Mouse (Mus musculus) cortical plate, adult 2 months (tissue): ENCODE measurements around the gene Tnrc6c. TPM values are rescaled to one million over a fixed set of nuclear protein-coding genes. Genes with fewer than 3 reads are reported as not detected.

Source experiments
- H3K27ac ChIP-seq: fragments of 200-500 bp; 2 replicates; pipeline ENCODE4 v1.5.1; 2012; ENCODE audit warnings: low read length, control low read depth, inconsistent platforms; ENCODE audit not compliant: insufficient read depth
- H3K4me1 ChIP-seq: fragments of 200-500 bp; 2 replicates; pipeline ENCODE4 v1.6.1; 2011; ENCODE audit warnings: low read length; ENCODE audit not compliant: control insufficient read depth, insufficient read depth
- H3K4me3 ChIP-seq: fragments of 200-500 bp; 2 replicates; pipeline ENCODE4 v1.5.1; 2011; ENCODE audit warnings: mild to moderate bottlenecking, low read length, control low read depth; ENCODE audit not compliant: insufficient read depth
- CTCF ChIP-seq: fragments of 200-500 bp; IDR thresholded peaks from 2 replicates; pipeline ENCODE4 v1.5.1; 2011; ENCODE audit warnings: mild to moderate bottlenecking, control low read depth, low read length; ENCODE audit not compliant: insufficient read depth; ENCODE audit errors: extremely low read depth
- POLR2A ChIP-seq: fragments of 200-500 bp; IDR thresholded peaks from 2 replicates; pipeline ENCODE4 v1.6.1; 2011; ENCODE audit warnings: mild to moderate bottlenecking, low read length, control low read depth; ENCODE audit not compliant: insufficient read depth; ENCODE audit errors: extremely low read depth
- polyA plus RNA-seq: library from polyadenylated mRNA; depleted of rRNA; stranded (reverse); fragments of >200 nt; gene quantifications from 2 replicates; pipeline ENCODE4 v1.2.3, GENCODE M21; 2012

The Tnrc6c gene
- polyA plus RNA-seq, 1 experiment = 46.9 TPM

GRCm38 (mm10) chr11:117629865-117630264, 24.2 kb upstream of the Tnrc6c start:
- no peak overlapping the region for H3K4me3 ChIP-seq
- TF ChIP-seq POLR2A = no peak
- no peak for TF ChIP-seq CTCF
- H3K4me1 ChIP-seq = peaks cover 6% of the 10 kb centered on the region; the same call in 1 of the 2 replicates
- no peak overlapping the region for H3K27ac ChIP-seq

GRCm38 (mm10) chr11:117630868-117631565, 23.1 kb upstream of the Tnrc6c start:
- no peak overlapping the region for H3K27ac ChIP-seq
- TF ChIP-seq CTCF (no peak), POLR2A (no peak)
- no peak overlapping the region for H3K4me3 ChIP-seq
- peaks cover 4% of the 10 kb centered on the region; the same call in 1 of the 2 replicates for H3K4me1 ChIP-seq

- no peak for TF ChIP-seq CTCF
- TF ChIP-seq POLR2A = no peak
- H3K4me3 ChIP-seq = no peak overlapping the region
- H3K4me1 ChIP-seq = 0 out of 2 replicates have a peak, but pooled peaks cover 1% of the 10 kb centered on the region
- H3K27ac ChIP-seq = no peak overlapping the region
These were observed 20.8 kb upstream of the Tnrc6c start for GRCm38 (mm10) chr11:117633310-117633709.

- no peak for TF ChIP-seq CTCF
- TF ChIP-seq POLR2A = no peak
- H3K4me3 ChIP-seq = no peak overlapping the region
- H3K4me1 ChIP-seq = no peaks in the 10 kb centered on the region
- H3K27ac ChIP-seq = no peak overlapping the region
These were observed 15.7 kb upstream of the Tnrc6c start for GRCm38 (mm10) chr11:117638386-117638785.

- TF ChIP-seq POLR2A (no peak), CTCF (no peak)
- Histone ChIP-seq H3K4me1 (no peaks in the 10 kb centered on the region), H3K4me3 (no peak overlapping the region), H3K27ac (no peak overlapping the region)
These were observed 15.3 kb upstream of the Tnrc6c start for GRCm38 (mm10) chr11:117638809-117639208.

GRCm38 (mm10) chr11:117639331-117639970, 14.6 kb upstream of the Tnrc6c start:
- Histone ChIP-seq H3K4me3 (no peak overlapping the region), H3K4me1 (no peaks in the 10 kb centered on the region), H3K27ac (no peak overlapping the region)
- TF ChIP-seq POLR2A = no peak
- no peak for TF ChIP-seq CTCF

GRCm38 (mm10) chr11:117642181-117642580, 11.9 kb upstream of the Tnrc6c start:
- H3K4me3 ChIP-seq = no peak overlapping the region
- TF ChIP-seq POLR2A = no peak
- no peak overlapping the region for H3K27ac ChIP-seq
- no peaks in the 10 kb centered on the region for H3K4me1 ChIP-seq

GRCm38 (mm10) chr11:117643240-117643639, 10.8 kb upstream of the Tnrc6c start:
- no peak for TF ChIP-seq CTCF
- TF ChIP-seq POLR2A = no peak
- H3K4me3 ChIP-seq = no peak overlapping the region
- no peak overlapping the region for H3K27ac ChIP-seq
- H3K4me1 ChIP-seq = peaks cover 1% of the 10 kb centered on the region

- Histone ChIP-seq H3K27ac (no peak overlapping the region), H3K4me3 (no peak overlapping the region), H3K4me1 (peaks cover 2% of the 10 kb centered on the region)
- TF ChIP-seq CTCF (no peak), POLR2A (no peak)
These were observed 7.3 kb upstream of the Tnrc6c start for GRCm38 (mm10) chr11:117646786-117647185.

- no peak overlapping the region for H3K4me3 ChIP-seq
- peaks cover 2% of the 10 kb centered on the region for H3K4me1 ChIP-seq
- H3K27ac ChIP-seq = no peak overlapping the region
- TF ChIP-seq CTCF (no peak), POLR2A (no peak)
These were observed 6.1 kb upstream of the Tnrc6c start for GRCm38 (mm10) chr11:117648005-117648404.
